Mouse (Mus musculus) CD4-positive, CD25-positive, alpha-beta regulatory T cell, adult 4 months (primary cell): Measurements from ENCODE around the gene Slc22a1. TPM values are rescaled to one million over a fixed set of nuclear protein-coding genes. Genes with fewer than 3 reads are reported as not detected.
A peak's percentile ranks its signal among the peaks of the same experiment; 100 is the strongest.

Experiments used
- ATAC-seq: one replicate; pipeline ENCODE4 v1.8.0; 2017
- polyA plus RNA-seq, 2 experiments: library from polyadenylated mRNA; unstranded; fragments of 100-300 nt; shearing (Covaris generic); gene quantifications; one replicate each; pipeline ENCODE4 v1.2.1; 2017

Slc22a1 gene
- polyA plus RNA-seq, 2 experiments from 2014 or later: not detected

DNA sequence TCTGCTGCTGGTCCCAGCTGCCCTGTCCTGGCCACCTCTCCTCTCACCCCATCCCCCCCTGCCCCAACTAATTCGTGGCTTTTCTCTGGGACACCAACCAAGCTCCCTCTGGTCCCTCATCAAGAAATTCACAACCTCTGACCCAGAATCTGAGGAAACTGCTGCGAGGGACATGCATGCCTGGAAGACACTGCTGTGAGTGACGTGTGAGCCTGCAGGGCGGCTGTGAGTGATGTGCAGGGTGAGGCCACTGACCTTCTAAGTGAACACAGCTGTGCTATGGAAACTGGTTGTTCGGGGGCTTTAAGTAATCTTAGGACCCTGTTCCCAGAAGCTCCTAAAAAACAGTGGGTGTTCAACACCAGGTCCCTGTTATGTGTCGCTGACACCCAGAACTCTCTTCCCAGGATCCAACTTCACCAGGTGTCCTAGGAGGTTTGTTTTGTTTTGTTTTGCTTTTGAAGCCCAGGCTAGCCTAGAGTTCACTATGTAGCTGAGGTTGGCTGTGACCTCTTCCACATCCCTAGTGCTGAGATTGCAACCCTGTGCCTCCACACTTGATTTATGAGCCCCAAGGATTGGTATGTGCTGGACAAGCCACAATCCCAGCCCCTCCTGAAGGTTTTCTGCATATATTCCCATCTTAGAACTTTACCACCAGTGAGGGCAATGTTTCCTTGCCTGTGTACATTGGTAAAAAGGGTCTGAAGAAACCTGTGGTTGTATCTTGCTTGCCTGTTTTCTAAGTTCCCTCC is 44.5 kb downstream of the Slc22a1 start:
- ATAC-seq: no peak

DNA sequence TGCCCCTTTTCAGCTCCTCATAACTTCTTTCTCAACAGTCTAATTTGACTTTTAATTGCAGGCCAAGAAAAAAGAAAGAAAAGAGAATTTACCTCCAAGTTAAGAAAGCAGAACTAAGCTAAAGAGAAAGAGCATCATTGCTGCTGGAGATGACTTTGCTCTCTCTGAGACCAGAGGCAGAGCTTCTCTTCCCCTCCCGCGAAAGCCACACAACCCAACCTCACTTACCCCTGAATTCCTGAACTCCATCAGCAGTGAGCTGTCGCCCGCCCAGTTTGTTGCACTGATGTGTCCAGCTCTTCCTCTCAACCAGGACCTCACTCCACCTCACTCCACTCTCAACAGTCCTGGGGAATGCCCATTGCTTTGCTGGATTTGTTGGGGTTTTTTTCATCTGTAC is 47.6 kb downstream of the Slc22a1 start:
- ATAC-seq: no peak

DNA sequence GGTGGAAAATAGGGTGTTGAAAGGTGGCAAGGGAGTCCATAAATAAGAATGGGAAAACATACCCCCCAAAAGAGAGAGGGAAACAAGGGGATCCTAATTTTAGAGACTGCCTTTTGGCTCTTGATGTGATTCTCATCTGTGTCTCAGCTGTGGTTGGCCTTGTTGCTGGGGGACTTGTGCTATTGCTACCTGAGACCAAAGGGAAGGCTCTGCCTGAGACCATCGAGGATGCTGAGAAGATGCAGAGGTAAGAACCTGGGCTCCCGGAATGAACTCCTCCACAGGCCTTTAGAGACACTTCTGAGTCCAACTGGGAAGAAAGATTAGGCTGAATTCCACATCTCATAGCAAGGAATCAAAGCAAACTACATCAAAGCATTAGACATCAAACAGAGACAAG is 56.0 kb downstream of the Slc22a1 start:
- ATAC-seq: no peak

DNA sequence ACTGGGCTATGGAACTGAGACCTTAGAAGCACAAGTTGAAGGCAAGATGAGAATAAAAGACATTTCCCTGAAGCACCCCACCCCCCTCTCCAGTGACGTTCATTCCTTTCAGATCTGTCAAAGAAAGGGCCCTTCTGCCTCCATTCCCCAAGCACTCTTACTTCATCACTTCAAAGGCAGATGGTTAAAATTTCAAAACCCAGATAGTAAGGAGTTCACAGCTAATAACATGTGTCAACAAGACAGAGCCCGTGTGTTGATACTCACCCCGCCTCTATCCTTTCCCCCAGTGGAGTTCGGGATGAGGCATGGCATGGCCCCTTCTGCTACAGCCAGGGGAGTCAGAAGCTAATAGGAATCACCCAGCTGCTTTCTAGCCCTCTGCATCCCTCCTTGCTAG is 60.2 kb downstream of the Slc22a1 start:
- ATAC-seq: peak; percentile 32

- ATAC-seq: peak; percentile 79
Measured at GRCm38 (mm10) chr17:12614511-12615385, 60.9 kb downstream of the Slc22a1 start.

GRCm38 (mm10) chr17:12607202-12607601 is 68.4 kb downstream of the Slc22a1 start:
- no peak for ATAC-seq

GRCm38 (mm10) chr17:12606634-12607033 is 69.0 kb downstream of the Slc22a1 start:
- ATAC-seq: peak; percentile 93

Other genes starting within 250 kb of the Slc22a1 start
- gene Slc22a3, start 168.1 kb downstream of the Slc22a1 start, polyA plus RNA-seq: not detected
- gene Slc22a2, start 91.7 kb downstream of the Slc22a1 start, polyA plus RNA-seq: 1 to 10 TPM; 6.0 to 7.5 TPM
- gene Igf2r, start 93.8 kb upstream of the Slc22a1 start, polyA plus RNA-seq: 10 to 100 TPM; 45.2 to 46.1 TPM
- gene Mas1, start 192.3 kb upstream of the Slc22a1 start, polyA plus RNA-seq: under 1 TPM in 1 of 2 experiments, not detected in 1; 0.62 TPM
- not detected for gene Mrgprh, start 200.2 kb upstream of the Slc22a1 start, polyA plus RNA-seq
- 1 to 10 TPM in 1 of 2 experiments, under 1 TPM in 1; 0.55 to 1.3 TPM for gene Pnldc1, start 234.4 kb upstream of the Slc22a1 start, polyA plus RNA-seq
- 100 to 1,000 TPM; 221 to 225 TPM for gene Tcp1, start 239.9 kb upstream of the Slc22a1 start, polyA plus RNA-seq
- 100 to 1,000 TPM; 187 to 190 TPM for gene Mrpl18, start 240.5 kb upstream of the Slc22a1 start, polyA plus RNA-seq